Mouse (Mus musculus) kidney, adult 11 months (tissue): Measurements from ENCODE around the gene Rhobtb1.

Source experiments
- DNase-seq: peaks from one replicate; pipeline ENCODE4 v3.0.0; 2022

Rhobtb1 gene

GRCm38 (mm10) chr10:69278764-69279606, 127.8 kb downstream of the Rhobtb1 start:
- DNase-seq = peak; percentile 44

DNA sequence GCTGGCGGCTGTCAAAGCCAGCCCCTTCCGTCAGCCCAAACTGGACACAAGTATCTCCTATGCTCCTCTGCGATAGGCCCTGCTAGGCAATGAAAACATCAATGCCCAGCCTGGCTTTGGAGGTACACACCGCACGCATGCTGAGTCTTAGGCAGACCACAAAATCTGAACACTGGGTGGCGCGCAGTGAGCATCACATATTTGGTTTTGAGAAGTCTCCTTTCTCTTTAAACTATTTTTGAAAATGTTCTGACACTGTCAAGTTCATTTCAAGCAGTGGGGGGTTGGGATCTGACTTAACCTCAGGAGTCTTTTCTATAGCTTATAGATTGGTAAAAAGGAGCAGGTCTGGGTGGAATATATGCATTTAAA, 128.4 kb downstream of the Rhobtb1 start:
- DNase-seq = no peak

- no peak for DNase-seq
Observed at GRCm38 (mm10) chr10:69286939-69287338, 135.7 kb downstream of the Rhobtb1 start.

- DNase-seq = no peak
Observed at GRCm38 (mm10) chr10:69288086-69288485, 136.9 kb downstream of the Rhobtb1 start.

- DNase-seq = no peak
Observed at GRCm38 (mm10) chr10:69288720-69289119, 137.5 kb downstream of the Rhobtb1 start.

DNA sequence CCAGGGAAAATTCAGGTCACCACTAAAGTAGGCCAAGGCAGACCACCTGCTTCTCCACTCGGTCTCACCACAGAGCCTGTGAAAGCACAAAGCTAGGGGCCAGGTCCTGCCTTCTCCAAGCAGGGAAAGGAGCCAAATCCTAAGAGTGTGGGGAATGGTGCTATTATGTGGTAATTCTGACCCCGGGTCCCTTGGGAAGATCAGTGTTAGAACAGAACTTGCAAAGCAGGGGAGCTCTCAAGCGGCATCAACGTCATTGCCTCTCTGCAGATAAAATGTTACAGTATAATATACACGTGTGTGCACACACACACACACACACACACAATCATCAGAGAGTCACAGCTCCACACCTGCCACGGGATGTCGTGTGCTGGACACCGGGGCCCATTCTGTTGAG, 139.5 kb downstream of the Rhobtb1 start:
- DNase-seq = no peak

GRCm38 (mm10) chr10:69295919-69296318, 144.7 kb downstream of the Rhobtb1 start:
- no peak for DNase-seq

- DNase-seq = no peak
Observed at GRCm38 (mm10) chr10:69299985-69300384, 148.8 kb downstream of the Rhobtb1 start.

- DNase-seq = no peak
Observed at GRCm38 (mm10) chr10:69302667-69303066, 151.4 kb downstream of the Rhobtb1 start.

DNA sequence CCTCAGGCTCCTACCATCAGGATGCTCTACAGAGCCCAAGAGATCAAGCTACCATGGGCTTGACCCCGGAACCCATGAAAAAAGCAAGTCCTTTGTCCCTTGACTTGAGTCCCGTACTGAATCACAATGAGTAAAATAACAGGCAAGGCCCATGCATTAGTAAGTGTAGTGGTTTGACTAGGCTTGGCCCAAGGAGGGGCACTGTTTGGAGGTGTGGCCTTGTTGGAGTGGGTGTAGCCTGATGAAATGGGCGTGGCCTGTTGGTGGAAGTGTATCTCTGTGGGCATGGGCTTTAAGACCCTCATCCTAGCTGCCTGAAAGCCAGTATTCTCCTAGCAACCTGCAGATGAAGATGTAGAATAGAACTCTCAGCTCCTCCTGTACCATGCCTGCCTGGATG, 153.6 kb downstream of the Rhobtb1 start:
- no peak for DNase-seq

- DNase-seq = peak; percentile 77
Observed at GRCm38 (mm10) chr10:69305600-69305999, 154.4 kb downstream of the Rhobtb1 start.

GRCm38 (mm10) chr10:69306205-69306604, 155.0 kb downstream of the Rhobtb1 start:
- peak; percentile 38 for DNase-seq

- peak; percentile 57 for DNase-seq
Observed at GRCm38 (mm10) chr10:69307067-69307466, 155.8 kb downstream of the Rhobtb1 start.

DNA sequence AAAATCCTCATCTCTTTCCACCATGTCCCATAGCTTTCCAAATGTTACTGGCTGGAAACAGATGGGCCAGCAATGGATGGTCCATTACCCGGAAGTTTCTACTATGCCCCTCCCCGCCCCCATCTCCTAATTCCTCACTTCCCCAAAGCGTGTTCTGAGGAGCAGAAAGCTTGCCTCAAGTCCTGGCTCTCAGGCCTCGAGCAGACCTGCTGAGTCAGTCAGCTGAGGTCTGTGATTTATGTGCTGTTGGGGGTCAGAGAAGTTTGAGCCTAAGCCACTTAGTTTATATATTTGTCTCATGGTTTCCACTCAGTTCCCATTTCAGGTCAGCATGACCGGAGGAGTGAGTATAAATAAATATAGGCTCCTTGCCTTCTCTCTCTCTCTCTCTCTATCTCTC, 157.9 kb downstream of the Rhobtb1 start:
- no peak for DNase-seq

DNA sequence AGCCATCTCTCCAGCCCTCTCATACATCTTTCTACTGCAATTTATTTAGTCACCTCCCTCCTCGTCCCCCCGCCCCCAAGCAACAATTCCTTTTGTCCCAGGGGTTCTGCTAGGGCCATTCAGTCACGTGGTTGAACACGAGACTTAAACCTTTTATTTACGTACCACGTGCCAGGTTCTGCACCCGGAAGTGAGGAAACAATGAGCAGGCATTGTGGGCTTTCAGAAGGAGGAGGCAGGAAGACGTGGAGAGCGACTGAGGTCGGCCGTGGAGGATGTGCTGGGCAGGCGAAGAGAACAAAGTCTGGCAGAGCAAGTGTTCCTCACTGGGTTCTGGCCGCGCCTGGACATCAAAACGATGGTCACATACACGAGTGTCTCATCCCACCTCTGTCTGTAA, 160.6 kb downstream of the Rhobtb1 start:
- no peak for DNase-seq

GRCm38 (mm10) chr10:69313944-69314343, 162.7 kb downstream of the Rhobtb1 start:
- DNase-seq = no peak

- DNase-seq = no peak
Observed at GRCm38 (mm10) chr10:69318514-69318913, 167.3 kb downstream of the Rhobtb1 start.

DNA sequence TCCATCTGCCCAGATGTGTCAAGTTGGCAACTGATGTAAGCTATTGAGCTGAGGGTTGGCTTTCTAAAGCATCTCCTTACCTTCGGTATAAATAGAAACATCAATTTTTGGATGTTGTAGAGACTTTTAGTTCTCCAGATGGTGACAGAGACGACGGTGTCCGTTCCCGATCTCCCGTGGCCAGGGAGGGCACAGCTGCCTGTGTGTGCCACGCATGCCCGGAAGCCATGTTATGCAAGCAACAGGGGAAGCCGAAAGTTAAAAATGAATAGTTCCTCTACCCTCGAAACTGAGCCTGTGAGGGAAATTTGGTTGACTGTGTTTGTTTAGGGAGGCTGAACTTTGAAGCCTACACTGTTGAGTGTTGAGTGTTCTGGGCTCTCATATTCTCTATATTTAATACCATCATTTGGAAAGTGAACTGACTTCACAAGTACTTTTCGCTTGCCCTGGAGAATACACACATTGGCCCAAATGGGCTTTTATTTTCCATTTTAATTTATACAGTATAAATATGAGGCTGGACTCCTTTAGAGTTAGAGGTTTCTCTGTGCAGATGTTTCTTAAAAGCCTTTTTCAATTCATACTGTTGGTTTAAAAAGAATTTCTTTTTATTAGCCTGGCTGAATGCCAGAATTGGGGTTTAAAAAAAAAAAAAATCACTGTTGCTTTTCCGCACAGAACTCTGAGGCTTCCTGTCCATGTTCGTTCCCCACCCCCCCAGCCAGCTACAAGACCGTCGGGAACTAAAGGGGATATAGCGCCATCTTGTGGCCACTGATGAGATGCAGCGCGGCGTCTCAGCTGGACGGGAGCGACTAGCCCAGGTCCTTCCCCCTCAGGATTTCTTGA, 169.7 kb downstream of the Rhobtb1 start:
- peak; percentile 78 for DNase-seq

DNA sequence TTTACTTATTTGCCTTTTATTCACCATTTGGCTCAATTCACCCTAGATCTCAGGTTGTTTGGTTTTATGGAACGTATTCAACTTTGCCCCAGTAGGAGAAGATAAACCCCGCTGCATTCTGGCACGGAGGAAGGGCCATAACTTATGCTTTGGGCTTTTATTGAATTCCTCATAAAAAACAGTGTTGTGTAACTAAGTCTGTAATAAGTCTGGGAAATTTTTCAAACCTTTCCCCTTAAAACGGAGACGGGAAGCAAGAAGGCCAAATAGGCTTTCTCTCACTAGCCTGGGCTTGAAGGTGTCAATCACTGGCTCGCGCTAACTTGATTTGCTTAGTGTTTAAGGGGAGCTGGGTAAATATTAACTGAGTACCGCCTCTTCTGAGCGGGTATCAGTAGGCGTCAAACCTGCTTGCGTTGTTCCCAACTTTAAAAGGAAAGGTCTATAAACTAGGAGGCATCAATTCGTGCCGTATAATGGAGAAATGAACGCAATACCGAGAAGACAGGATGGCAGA, 170.3 kb downstream of the Rhobtb1 start:
- peak; percentile 38 for DNase-seq

GRCm38 (mm10) chr10:69323986-69324385, 172.8 kb downstream of the Rhobtb1 start:
- DNase-seq = peak; percentile 11

DNA sequence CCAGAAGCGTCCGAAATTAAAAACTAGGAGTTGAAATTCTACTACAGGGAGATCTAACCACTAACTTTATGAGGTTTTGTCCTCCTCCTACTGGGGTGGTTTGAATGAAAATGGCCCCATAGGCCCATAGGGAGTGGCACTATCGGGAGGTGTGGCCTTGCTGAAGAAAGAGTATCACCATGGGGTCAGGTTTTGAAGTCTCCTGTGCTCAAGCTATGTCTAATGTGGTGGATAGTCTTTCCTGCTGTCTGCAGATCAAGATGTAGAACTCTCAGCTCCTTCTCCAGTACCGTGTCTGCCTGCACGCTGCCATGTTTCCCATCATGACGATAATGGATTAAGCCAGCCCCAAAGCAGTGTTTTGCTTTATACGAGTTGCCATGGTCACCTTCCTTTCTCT, 173.6 kb downstream of the Rhobtb1 start:
- no peak for DNase-seq

DNA sequence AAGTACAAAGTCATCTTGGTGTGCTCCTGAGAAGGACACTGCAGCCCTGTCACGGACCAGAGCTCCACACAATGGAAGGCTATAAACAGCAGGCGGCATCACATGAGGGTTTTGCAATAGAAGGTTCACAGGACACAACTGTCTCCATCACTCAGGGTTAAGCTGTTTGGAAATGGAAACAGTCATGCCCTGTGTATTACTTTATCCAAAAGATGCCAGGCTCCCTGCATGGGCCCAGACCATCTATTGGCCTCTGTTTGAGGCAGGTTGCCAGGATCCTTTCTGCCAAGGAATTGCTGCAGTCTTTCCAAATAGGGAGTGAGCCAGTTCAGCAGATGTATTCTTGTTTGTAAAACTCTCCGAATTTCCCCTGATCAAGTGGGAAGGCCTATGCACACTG, 175.2 kb downstream of the Rhobtb1 start:
- no peak for DNase-seq

DNA sequence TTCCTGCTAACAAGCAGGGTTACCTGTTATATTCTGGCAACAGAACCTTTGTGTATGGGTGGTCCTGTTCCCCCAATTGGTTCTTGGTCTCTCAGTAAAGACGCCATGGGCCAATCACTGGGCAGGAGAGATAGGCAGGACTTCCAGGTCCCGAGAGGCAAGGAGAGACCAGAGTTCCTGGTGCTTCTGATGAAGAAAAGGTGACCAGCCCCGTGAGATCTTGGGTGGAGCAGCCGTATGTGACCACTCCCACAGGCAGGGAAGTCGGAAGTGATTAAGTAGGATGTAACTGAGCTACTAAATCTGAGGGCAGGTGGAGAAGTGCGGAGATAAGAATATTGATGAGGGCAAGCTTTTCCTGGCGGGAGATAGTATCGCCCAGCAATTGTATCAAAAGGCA, 176.1 kb downstream of the Rhobtb1 start:
- no peak for DNase-seq
